13 mouse cellular contexts compared by ENCODE assay signal in genomic region chr16:22655223-22655622, GRCm38 (mm10). TPM values are rescaled to one million over a fixed set of nuclear protein-coding genes. Genes with fewer than 3 reads are reported as not detected.
DNase-seq lines count a peak whose midpoint lies in the region; ATAC-seq and TF ChIP-seq lines count a peak whose summit lies in the region.
"Had no signal": no experiment of that assay in that cellular context is flagged by ENCODE, and none has a peak within 500 bp of the region (broad histone marks: within the 10 kb centered on the region; RNA-seq: fewer than 3 reads in every experiment).

No protein-coding gene starts in this region.

- no peak for TF ChIP-seq POLR2A in cerebellum, adult 2 months (IDR thresholded peaks at IDR 0.05; ENCODE audit: borderline replicate concordance, insufficient read depth, low read length)

- peaks cover 9% of the 10 kb centered on the region for H3K4me1 ChIP-seq in cerebellum, adult 2 months (ENCODE audit: control insufficient read depth, insufficient read depth, low read length)
- peaks cover 89% of the 10 kb centered on the region for H3K4me1 ChIP-seq in megakaryocyte, embryonic 14.5 days
- peaks cover 3% of the 10 kb centered on the region; the same call in 1 of the 2 replicates for H3K4me1 ChIP-seq in liver, postnatal 0 days (ENCODE audit: insufficient read depth)
- no peaks in the 10 kb centered on the region for H3K4me1 ChIP-seq in kidney, embryonic 14.5 days (ENCODE audit: control insufficient read depth, insufficient read depth, low read length)

- peak overlapping the region; percentile 69; the same call in 1 of the 2 replicates for H3K4me2 ChIP-seq in liver, postnatal 0 days (ENCODE audit: low read depth, low read length)
- H3K4me2 ChIP-seq in kidney, embryonic 14.5 days (replicated peaks; ENCODE audit: low read depth, low read length): no peak overlapping the region

- DNase-seq in cerebellum, adult 2 months: no peak
- no peak for DNase-seq in cerebellum, adult 8-10 months
- no peak for DNase-seq in liver, postnatal 0 days
- DNase-seq in thymus, postnatal 36 days: peak; percentile 33 to 49
- DNase-seq in right cerebral cortex, adult 2 months (ENCODE audit: low spot score in 2 of 2): no peak
- DNase-seq: heart, postnatal 14 days; kidney, adult 8-10 months; left cerebral cortex, postnatal 4 days had no signal

- no peak for TF ChIP-seq EP300 in liver, postnatal 0 days (IDR thresholded peaks at IDR 0.05; ENCODE audit: low read depth)

- no peaks in the 10 kb centered on the region for H3K9me3 ChIP-seq in megakaryocyte, embryonic 14.5 days
- no peaks in the 10 kb centered on the region for H3K9me3 ChIP-seq in liver, postnatal 0 days (ENCODE audit: low read length)
- H3K9me3 ChIP-seq in kidney, embryonic 14.5 days (ENCODE audit: control insufficient read depth, low read length): no peaks in the 10 kb centered on the region

- H3K4me3 ChIP-seq in cerebellum, adult 2 months (replicated peaks; ENCODE audit: insufficient read depth, low read depth, low read length): peak overlapping the region; percentile 69
- peak overlapping the region; percentile 97 for H3K4me3 ChIP-seq in megakaryocyte, embryonic 14.5 days (replicated peaks)
- peak overlapping the region; percentile 50; the same call in 1 of the 2 replicates for H3K4me3 ChIP-seq in liver, postnatal 0 days (ENCODE audit: low read depth, low read length)
- H3K4me3 ChIP-seq in kidney, embryonic 14.5 days (ENCODE audit: low read length): no peak overlapping the region

- WGBS in cerebellum, adult 2 months: 59% methylated on average over 5 of the region's 5 CpGs
- WGBS in liver, postnatal 0 days (ENCODE audit: insufficient replicate concordance): 48% methylated on average over 5 of the region's 5 CpGs
- WGBS in kidney, embryonic 14.5 days: 64% methylated on average over 5 of the region's 5 CpGs

- H3K27me3 ChIP-seq in cerebellum, adult 2 months (ENCODE audit: control insufficient read depth, insufficient read depth, low read length): no peaks in the 10 kb centered on the region
- H3K27me3 ChIP-seq in megakaryocyte, embryonic 14.5 days (replicated peaks): no peaks in the 10 kb centered on the region
- H3K27me3 ChIP-seq in liver, postnatal 0 days (ENCODE audit: insufficient read depth, low read length): peaks cover 19% of the 10 kb centered on the region; the same call in 1 of the 2 replicates
- H3K27me3 ChIP-seq in kidney, embryonic 14.5 days (ENCODE audit: control insufficient read depth, insufficient read depth, low read length): peaks cover 30% of the 10 kb centered on the region

- no peak for TF ChIP-seq CTCF in cerebellum, adult 2 months (IDR thresholded peaks at IDR 0.05; ENCODE audit: borderline replicate concordance, insufficient read depth, low read depth, low read length)
- TF ChIP-seq CTCF in liver, postnatal 0 days (IDR thresholded peaks at IDR 0.05; ENCODE audit: low read depth): no peak

- peak overlapping the region; percentile 72; the same call in 1 of the 2 replicates for H3K27ac ChIP-seq in cerebellum, adult 2 months (ENCODE audit: insufficient read depth, low read length)
- H3K27ac ChIP-seq in liver, postnatal 0 days (ENCODE audit: low read depth): peak overlapping the region; percentile 74
- no peak overlapping the region for H3K27ac ChIP-seq in kidney, embryonic 14.5 days (ENCODE audit: low read depth, low read length)

- H3K9ac ChIP-seq in liver, postnatal 0 days (replicated peaks): no peak overlapping the region
- no peak overlapping the region for H3K9ac ChIP-seq in kidney, embryonic 14.5 days (ENCODE audit: low read depth, low read length)

- ATAC-seq in megakaryocyte, adult 5-6 weeks (ENCODE audit: poor library complexity, severe bottlenecking): no peak
- no peak for ATAC-seq in liver, postnatal 0 days
- ATAC-seq in kidney, embryonic 14.5 days (ENCODE audit: low FRiP score, low TSS enrichment): no peak
- ATAC-seq: activated CD4-positive, CD25-positive, alpha-beta regulatory T cell, adult 4 months; forebrain, embryonic 14.5 days had no signal

- peaks cover 19% of the 10 kb centered on the region for H3K36me3 ChIP-seq in megakaryocyte, embryonic 14.5 days (replicated peaks; ENCODE audit: low read length)
- H3K36me3 ChIP-seq in liver, postnatal 0 days (replicated peaks; ENCODE audit: insufficient read depth, low read length): no peaks in the 10 kb centered on the region
- no peaks in the 10 kb centered on the region for H3K36me3 ChIP-seq in kidney, embryonic 14.5 days (ENCODE audit: control insufficient read depth, insufficient read depth, low read length)

RNA-seq across cellular contexts. Expression of gene Dgkg, which starts 1.8 kb away (rescaled TPM):
- polyA plus RNA-seq in cerebellum, adult 2 months (2012; rRNA removed): 44.3 and 50.3 TPM in 2 replicates
- 1.9 and 2.9 TPM in 2 replicates for polyA plus RNA-seq in megakaryocyte, embryonic 14.5 days (2012; ENCODE audit: insufficient read depth, low replicate concordance)
- 35.0 and 35.3 TPM in 2 replicates for total RNA-seq in megakaryocyte, adult 5-6 weeks (2015)
- 33.4 and 38.9 TPM in 2 replicates for total RNA-seq in megakaryocyte, adult 5-6 weeks (2017)
- polyA plus RNA-seq in liver, postnatal 0 days (2015; fragmentation: Nextera tagmentation; extraction: Ambion mirVana): 0.93 and 1.1 TPM in 2 replicates
- 0.17 and 0.51 TPM in 2 replicates for polyA plus RNA-seq in kidney, embryonic 14.5 days (2014; fragmentation: Nextera tagmentation; extraction: Ambion mirVana)

Comparison
In these comparisons a context has a peak if more than half of its experiments do, and no peak if none do; other contexts are left out.
1. DNase-seq: peak in thymus, postnatal 36 days (2 of 2); none in cerebellum, adult 2 months (0 of 2), cerebellum, adult 8-10 months (single experiment), liver, postnatal 0 days (single experiment) and right cerebral cortex, adult 2 months (0 of 2).
2. RNA of gene Dgkg, which starts 1.8 kb away (polyA plus RNA-seq): 44.3 to 50.3 TPM in cerebellum, adult 2 months; 1.9 to 2.9 TPM in megakaryocyte, embryonic 14.5 days, 0.93 to 1.1 TPM in liver, postnatal 0 days and 0.17 to 0.51 TPM in kidney, embryonic 14.5 days; every median in the first group is over 10 times any median in the second.